Mouse (Mus musculus): ENCODE results near the gene Mdfic. TPM values are rescaled to one million over a fixed set of nuclear protein-coding genes. Genes with fewer than 3 reads are reported as not detected.

The Mdfic gene
- polyA plus RNA-seq, 1 experiment = 0.02 TPM

DNA sequence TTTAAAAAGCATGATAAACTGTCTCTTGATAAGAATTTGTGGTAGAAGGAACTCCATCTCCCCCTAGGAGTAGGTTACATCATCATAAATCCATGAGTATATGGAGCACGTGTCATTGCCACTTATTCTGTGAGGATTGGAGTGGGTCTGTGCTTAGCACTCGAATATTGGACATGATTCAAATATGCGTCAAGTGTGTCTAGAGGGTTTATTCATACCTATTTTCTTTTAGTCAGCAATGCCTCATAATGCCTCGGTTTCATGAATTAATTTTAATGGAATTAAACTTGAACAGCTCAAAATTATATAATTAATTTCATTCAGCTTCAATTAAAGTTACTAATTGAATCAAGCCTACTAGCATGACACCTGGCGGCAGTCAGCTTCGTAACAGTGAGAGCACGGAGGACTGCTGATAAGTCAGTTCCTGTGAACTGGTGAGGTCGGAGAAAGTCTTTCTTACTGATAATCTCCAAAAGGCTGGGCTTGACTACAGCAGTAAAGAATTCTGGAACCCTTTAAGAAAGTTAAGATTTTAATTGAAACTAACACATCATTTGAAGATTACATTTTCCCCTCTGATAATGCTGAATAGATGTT is 17.0 kb downstream of the Mdfic start:
- no peaks in the 10 kb centered on the region for H3K27me3 ChIP-seq (ENCODE audit: control insufficient read depth)
- H3K36me3 ChIP-seq (ENCODE audit: control insufficient read depth) = no peaks in the 10 kb centered on the region
- H3K4me3 ChIP-seq (replicated peaks) = no peak overlapping the region
- no peaks in the 10 kb centered on the region for H3K9me3 ChIP-seq (ENCODE audit: control insufficient read depth, low read length)
- TF ChIP-seq GATA1 (IDR thresholded peaks at IDR 0.05; ENCODE audit: low read length) = no peak
- no peaks in the 10 kb centered on the region for H3K4me1 ChIP-seq (ENCODE audit: control insufficient read depth)

GRCm38 (mm10) chr6:15738331-15738943 is 18.0 kb downstream of the Mdfic start:
- Histone ChIP-seq H3K4me3 (replicated peaks) (no peak overlapping the region), H3K9me3 (ENCODE audit: control insufficient read depth, low read length) (no peaks in the 10 kb centered on the region), H3K36me3 (ENCODE audit: control insufficient read depth) (no peaks in the 10 kb centered on the region), H3K27me3 (ENCODE audit: control insufficient read depth) (no peaks in the 10 kb centered on the region), H3K4me1 (ENCODE audit: control insufficient read depth) (no peaks in the 10 kb centered on the region)
- no peak for TF ChIP-seq TAL1 (IDR thresholded peaks at IDR 0.05; ENCODE audit: low read length)
- TF ChIP-seq GATA1 (IDR thresholded peaks at IDR 0.05; ENCODE audit: low read length) = no peak

DNA sequence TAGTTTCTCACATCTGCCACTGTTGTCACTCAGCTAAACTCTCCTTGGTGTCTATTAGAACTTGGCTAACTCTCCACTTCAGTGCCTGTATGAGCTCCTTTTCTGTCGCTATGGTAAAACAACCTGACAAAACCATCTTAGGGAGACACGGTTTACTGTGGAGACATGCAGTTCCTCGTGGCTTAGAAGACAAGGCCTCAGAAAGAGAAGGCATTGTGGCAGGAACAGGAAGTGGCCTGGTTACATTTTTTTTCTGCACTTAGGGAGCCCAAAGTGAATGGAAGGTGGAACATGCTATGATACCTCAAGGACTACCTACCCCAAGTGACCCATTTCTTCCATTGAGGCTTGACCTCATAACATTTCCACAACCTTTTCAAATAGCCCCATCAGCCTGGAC is 18.7 kb downstream of the Mdfic start:
- H3K27me3 ChIP-seq (ENCODE audit: control insufficient read depth) = no peaks in the 10 kb centered on the region
- no peaks in the 10 kb centered on the region for H3K9me3 ChIP-seq (ENCODE audit: control insufficient read depth, low read length)
- H3K4me3 ChIP-seq (replicated peaks) = no peak overlapping the region
- H3K36me3 ChIP-seq (ENCODE audit: control insufficient read depth) = no peaks in the 10 kb centered on the region
- TF ChIP-seq GATA1 (IDR thresholded peaks at IDR 0.05; ENCODE audit: low read length) = no peak
- no peak for TF ChIP-seq TAL1 (IDR thresholded peaks at IDR 0.05; ENCODE audit: low read length)
- H3K4me1 ChIP-seq (ENCODE audit: control insufficient read depth) = no peaks in the 10 kb centered on the region

- H3K4me3 ChIP-seq (replicated peaks) = no peak overlapping the region
- no peaks in the 10 kb centered on the region for H3K4me1 ChIP-seq (ENCODE audit: control insufficient read depth)
- no peaks in the 10 kb centered on the region for H3K9me3 ChIP-seq (ENCODE audit: control insufficient read depth, low read length)
- TF ChIP-seq TAL1 (IDR thresholded peaks at IDR 0.05; ENCODE audit: low read length) (no peak), GATA1 (IDR thresholded peaks at IDR 0.05; ENCODE audit: low read length) (no peak)
- no peaks in the 10 kb centered on the region for H3K27me3 ChIP-seq (ENCODE audit: control insufficient read depth)
- H3K36me3 ChIP-seq (ENCODE audit: control insufficient read depth) = no peaks in the 10 kb centered on the region
Measured at GRCm38 (mm10) chr6:15742591-15743149, 22.2 kb downstream of the Mdfic start.

GRCm38 (mm10) chr6:15743291-15743792 is 22.9 kb downstream of the Mdfic start:
- H3K36me3 ChIP-seq (ENCODE audit: control insufficient read depth) = no peaks in the 10 kb centered on the region
- no peaks in the 10 kb centered on the region for H3K27me3 ChIP-seq (ENCODE audit: control insufficient read depth)
- H3K4me1 ChIP-seq (ENCODE audit: control insufficient read depth) = no peaks in the 10 kb centered on the region
- TF ChIP-seq GATA1 (IDR thresholded peaks at IDR 0.05; ENCODE audit: low read length) = no peak
- TF ChIP-seq TAL1 (IDR thresholded peaks at IDR 0.05; ENCODE audit: low read length) = no peak
- no peaks in the 10 kb centered on the region for H3K9me3 ChIP-seq (ENCODE audit: control insufficient read depth, low read length)
- H3K4me3 ChIP-seq (replicated peaks) = no peak overlapping the region

GRCm38 (mm10) chr6:15743793-15744192 is 23.3 kb downstream of the Mdfic start:
- no peaks in the 10 kb centered on the region for H3K27me3 ChIP-seq (ENCODE audit: control insufficient read depth)
- TF ChIP-seq TAL1 (IDR thresholded peaks at IDR 0.05; ENCODE audit: low read length) (no peak), GATA1 (IDR thresholded peaks at IDR 0.05; ENCODE audit: low read length) (no peak)
- H3K36me3 ChIP-seq (ENCODE audit: control insufficient read depth) = no peaks in the 10 kb centered on the region
- no peak overlapping the region for H3K4me3 ChIP-seq (replicated peaks)
- no peaks in the 10 kb centered on the region for H3K4me1 ChIP-seq (ENCODE audit: control insufficient read depth)
- no peaks in the 10 kb centered on the region for H3K9me3 ChIP-seq (ENCODE audit: control insufficient read depth, low read length)

DNA sequence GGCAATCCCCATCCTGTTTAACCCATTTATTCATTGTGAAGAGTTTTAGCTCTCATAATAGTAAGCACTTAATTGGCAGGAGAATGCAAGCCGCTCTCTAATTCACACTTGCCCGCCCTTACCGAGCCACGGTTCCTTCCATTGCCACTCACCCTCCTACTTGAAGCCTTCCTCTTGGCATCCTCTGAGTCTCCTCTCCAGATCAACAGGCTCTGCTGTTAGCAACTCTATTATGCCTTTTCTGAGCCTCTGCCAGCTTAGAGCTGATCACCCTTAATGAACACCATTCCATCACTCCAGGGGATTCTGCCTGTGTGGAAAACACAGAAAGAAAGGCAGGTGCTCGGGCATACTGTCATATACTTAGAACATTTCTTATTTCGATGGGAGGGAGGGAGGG is 24.9 kb downstream of the Mdfic start:
- no peaks in the 10 kb centered on the region for H3K4me1 ChIP-seq (ENCODE audit: control insufficient read depth)
- TF ChIP-seq TAL1 (IDR thresholded peaks at IDR 0.05; ENCODE audit: low read length) = no peak
- TF ChIP-seq GATA1 (IDR thresholded peaks at IDR 0.05; ENCODE audit: low read length) = no peak
- H3K4me3 ChIP-seq (replicated peaks) = no peak overlapping the region
- H3K9me3 ChIP-seq (ENCODE audit: control insufficient read depth, low read length) = no peaks in the 10 kb centered on the region
- no peaks in the 10 kb centered on the region for H3K27me3 ChIP-seq (ENCODE audit: control insufficient read depth)
- H3K36me3 ChIP-seq (ENCODE audit: control insufficient read depth) = no peaks in the 10 kb centered on the region

DNA sequence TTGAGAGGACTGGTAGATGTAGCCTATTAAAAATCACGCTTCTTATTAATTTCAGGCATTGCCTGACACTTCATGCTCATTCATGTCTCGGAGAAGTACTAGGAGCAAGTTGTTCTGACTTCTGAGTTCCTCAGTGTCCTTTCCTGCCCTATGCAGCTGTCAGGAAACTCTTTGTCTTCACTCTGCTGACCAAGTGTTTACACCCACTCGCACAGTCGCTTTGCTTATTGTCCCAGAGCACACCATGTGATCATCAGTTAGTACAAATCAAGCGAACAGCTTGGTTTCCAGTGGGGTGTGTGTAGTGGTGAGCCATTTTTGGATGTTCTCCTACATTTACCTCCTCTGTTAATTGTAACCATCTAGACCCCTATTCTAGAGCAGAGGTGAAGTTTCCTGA is 25.4 kb downstream of the Mdfic start:
- Histone ChIP-seq H3K36me3 (ENCODE audit: control insufficient read depth) (no peaks in the 10 kb centered on the region), H3K9me3 (ENCODE audit: control insufficient read depth, low read length) (no peaks in the 10 kb centered on the region), H3K4me3 (replicated peaks) (no peak overlapping the region), H3K27me3 (ENCODE audit: control insufficient read depth) (no peaks in the 10 kb centered on the region), H3K4me1 (ENCODE audit: control insufficient read depth) (no peaks in the 10 kb centered on the region)
- TF ChIP-seq GATA1 (IDR thresholded peaks at IDR 0.05; ENCODE audit: low read length) (no peak), TAL1 (IDR thresholded peaks at IDR 0.05; ENCODE audit: low read length) (no peak)

- TF ChIP-seq TAL1 (IDR thresholded peaks at IDR 0.05; ENCODE audit: low read length) = no peak
- TF ChIP-seq GATA1 (IDR thresholded peaks at IDR 0.05; ENCODE audit: low read length) = no peak
- Histone ChIP-seq H3K27me3 (ENCODE audit: control insufficient read depth) (no peaks in the 10 kb centered on the region), H3K9me3 (ENCODE audit: control insufficient read depth, low read length) (no peaks in the 10 kb centered on the region; the same call in 1 of the 2 replicates), H3K36me3 (ENCODE audit: control insufficient read depth) (no peaks in the 10 kb centered on the region), H3K4me3 (replicated peaks) (no peak overlapping the region), H3K4me1 (ENCODE audit: control insufficient read depth) (no peaks in the 10 kb centered on the region)
Measured at GRCm38 (mm10) chr6:15747396-15748155, 27.1 kb downstream of the Mdfic start.
